Mouse (Mus musculus) embryonic facial prominence, embryonic 15.5 days (tissue): ENCODE measurements around the gene Nckap1. TPM values are rescaled to one million over a fixed set of nuclear protein-coding genes. Genes with fewer than 3 reads are reported as not detected.
"Not testable (repeated sequence)": the region's sequence is repeated elsewhere in the genome, so short reads cannot be mapped to it uniquely, and the experiment has no call there.

ENCODE experiments used
- ATAC-seq: fragments of 200-750 bp; cut with Nextera tagmentation; 2 replicates; pipeline ENCODE4 v1.8.0; 2017; ENCODE audit warnings: low read depth, moderate TSS enrichment; ENCODE audit not compliant: insufficient number of reproducible peaks, low FRiP score, low TSS enrichment
- H3K27ac ChIP-seq: fragments of 300-500 bp; sonication (generic); replicated peaks from 2 replicates; pipeline ENCODE4 v1.5.1; 2015; ENCODE audit warnings: mild to moderate bottlenecking, inconsistent platforms
- H3K27me3 ChIP-seq: fragments of 300-500 bp; sonication (generic); 2 replicates; pipeline ENCODE4 v1.6.1; 2015; ENCODE audit warnings: inconsistent platforms
- H3K36me3 ChIP-seq: fragments of 300-500 bp; sonication (generic); 2 replicates; pipeline ENCODE4 v1.6.1; 2015; ENCODE audit warnings: mild to moderate bottlenecking, inconsistent platforms
- H3K4me1 ChIP-seq: fragments of 300-500 bp; sonication (generic); 2 replicates; pipeline ENCODE4 v1.6.1; 2015; ENCODE audit warnings: inconsistent platforms
- H3K4me2 ChIP-seq: fragments of 300-500 bp; sonication (generic); replicated peaks from 2 replicates; pipeline ENCODE4 v1.6.1; 2015; ENCODE audit warnings: mild to moderate bottlenecking, inconsistent platforms
- H3K4me3 ChIP-seq: fragments of 300-500 bp; sonication (generic); replicated peaks from 2 replicates; pipeline ENCODE4 v1.5.1; 2015; ENCODE audit warnings: mild to moderate bottlenecking, inconsistent platforms
- H3K9ac ChIP-seq: fragments of 300-500 bp; sonication (generic); 2 replicates; pipeline ENCODE4 v1.6.1; 2015; ENCODE audit warnings: inconsistent platforms
- H3K9me3 ChIP-seq: fragments of 300-500 bp; sonication (generic); replicated peaks from 2 replicates; pipeline ENCODE4 v1.6.1; 2016; ENCODE audit warnings: inconsistent platforms
- WGBS: fragments of 180-500 bp; shearing (Covaris S2); methylation state at CpG from one replicate; pipeline ENCODE4 v1.1.7; 2015; 5-methylcytosine and 5-hydroxymethylcytosine counted together
- polyA plus RNA-seq: library from polyadenylated mRNA; unstranded; fragments of >200 nt; fragmentation: Nextera tagmentation; extraction: Ambion mirVana; gene quantifications from 2 replicates; pipeline ENCODE4 v1.2.1, GENCODE M21; 2015

Nckap1 gene
- polyA plus RNA-seq, 1 experiment from 2014 or later, result 68.9 TPM

GRCm38 (mm10) chr2:80559655-80560054 is 21.5 kb downstream of the Nckap1 start:
- Histone ChIP-seq H3K9me3 (no peaks in the 10 kb centered on the region), H3K4me2 (no peak overlapping the region), H3K36me3 (peaks cover 8% of the 10 kb centered on the region; the same call in 1 of the 2 replicates), H3K9ac (no peak overlapping the region), H3K27ac (no peak overlapping the region), H3K4me1 (no peaks in the 10 kb centered on the region), H3K27me3 (no peaks in the 10 kb centered on the region), H3K4me3 (no peak overlapping the region)
- WGBS, result 86% methylated on average over 5 of the region's 5 CpGs
- ATAC-seq, result no peak

DNA sequence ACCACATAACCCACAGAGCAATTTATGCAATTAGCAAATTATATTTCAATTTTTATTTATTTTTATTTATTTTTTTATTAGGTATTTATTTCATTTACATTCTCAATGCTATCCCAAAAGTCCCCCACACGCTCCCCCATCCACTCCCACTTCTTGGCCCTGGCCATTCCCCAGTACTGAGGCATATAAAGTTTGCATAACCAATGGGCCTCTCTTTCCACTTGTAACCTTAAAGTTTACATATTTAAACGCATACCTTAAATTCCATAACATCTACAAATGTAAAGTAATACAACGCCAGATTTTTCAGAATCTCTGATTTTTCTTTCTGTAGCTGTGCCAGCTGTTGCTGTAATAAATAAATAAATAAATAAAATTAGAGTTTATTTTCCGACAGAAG is 26.7 kb downstream of the Nckap1 start:
- peaks cover 37% of the 10 kb centered on the region for H3K36me3 ChIP-seq
- 34% methylated on average over 4 of the region's 4 CpGs for WGBS
- H3K27ac ChIP-seq, result no peak overlapping the region
- no peak overlapping the region for H3K9ac ChIP-seq
- no peaks in the 10 kb centered on the region for H3K4me1 ChIP-seq
- no peaks in the 10 kb centered on the region for H3K9me3 ChIP-seq
- H3K27me3 ChIP-seq, result no peaks in the 10 kb centered on the region
- no peak overlapping the region for H3K4me3 ChIP-seq
- no peak for ATAC-seq
- no peak overlapping the region for H3K4me2 ChIP-seq

DNA sequence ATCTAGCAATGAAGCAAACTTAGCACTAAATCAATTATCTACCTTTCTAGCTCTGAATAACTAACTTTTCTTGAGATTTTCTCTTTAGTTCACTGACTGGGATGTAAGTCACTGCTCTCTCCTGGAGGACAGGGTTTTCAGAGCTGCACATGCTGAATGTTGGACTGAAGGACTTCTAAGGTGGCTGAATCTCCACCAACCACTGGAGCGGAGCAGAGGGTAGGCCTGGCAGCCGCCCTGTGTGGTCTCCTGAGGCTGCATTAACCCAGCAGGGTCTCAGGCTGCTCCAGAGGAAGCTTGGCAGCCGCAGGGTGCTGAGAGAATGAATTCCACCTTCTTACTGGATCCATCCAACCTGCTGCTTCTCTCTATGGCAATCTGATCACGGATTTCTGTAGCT is 31.5 kb downstream of the Nckap1 start:
- H3K27ac ChIP-seq, result no peak overlapping the region
- peaks cover 65% of the 10 kb centered on the region for H3K36me3 ChIP-seq
- no peak for ATAC-seq

DNA sequence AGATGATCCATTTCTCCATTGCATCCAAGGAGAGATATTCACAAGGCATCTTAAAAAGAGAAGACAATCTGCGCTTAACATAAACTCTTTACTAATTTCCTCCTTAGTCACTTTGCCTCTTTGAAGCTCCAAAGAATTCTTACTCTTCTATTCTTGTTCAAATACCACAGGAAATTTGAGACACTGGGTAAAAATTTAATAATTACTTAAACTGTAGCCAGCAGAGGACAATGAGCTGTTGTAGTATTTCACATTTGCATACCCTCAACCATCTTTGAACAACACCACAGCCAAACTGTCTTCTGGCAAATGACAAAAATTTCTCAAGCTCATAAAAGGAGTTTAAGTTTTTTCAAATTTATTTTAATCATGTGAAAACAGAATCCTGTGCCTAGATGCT is 33.3 kb downstream of the Nckap1 start:
- H3K4me3 ChIP-seq, result no peak overlapping the region
- no peak overlapping the region for H3K27ac ChIP-seq
- H3K4me1 ChIP-seq, result no peaks in the 10 kb centered on the region
- peaks cover 76% of the 10 kb centered on the region for H3K36me3 ChIP-seq
- 87% methylated on average over 1 of the region's 1 CpGs for WGBS
- H3K27me3 ChIP-seq, result no peaks in the 10 kb centered on the region
- H3K9me3 ChIP-seq, result no peaks in the 10 kb centered on the region
- H3K4me2 ChIP-seq, result no peak overlapping the region
- no peak for ATAC-seq
- no peak overlapping the region for H3K9ac ChIP-seq

More for the DNA sequence above, 31.5 kb downstream of the Nckap1 start:
- Histone ChIP-seq H3K9me3 (no peaks in the 10 kb centered on the region), H3K9ac (no peak overlapping the region), H3K27me3 (no peaks in the 10 kb centered on the region), H3K4me2 (no peak overlapping the region), H3K4me1 (no peaks in the 10 kb centered on the region), H3K4me3 (no peak overlapping the region)
- 89% methylated on average over 4 of the region's 4 CpGs for WGBS

DNA sequence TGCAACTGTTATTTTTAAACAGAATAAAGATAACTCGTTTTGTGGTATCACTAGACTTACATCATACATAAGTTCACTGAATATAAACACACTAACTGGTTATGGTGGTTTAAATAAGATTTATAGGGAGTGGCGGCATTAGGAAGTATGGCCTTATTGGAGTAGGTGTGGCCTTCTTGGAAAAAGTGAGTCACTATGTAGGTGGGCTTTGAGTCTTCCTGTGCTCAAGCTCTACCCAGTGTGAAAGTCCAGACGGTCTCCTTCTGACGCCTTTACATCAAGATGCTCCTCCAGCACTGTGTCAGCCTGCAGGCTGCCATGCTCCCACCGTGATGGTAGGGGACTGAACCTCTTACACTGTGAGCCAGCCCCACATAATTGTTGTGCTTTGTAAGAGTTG is 38.4 kb downstream of the Nckap1 start:
- H3K9ac ChIP-seq, result no peak overlapping the region
- no peak overlapping the region for H3K27ac ChIP-seq
- WGBS, result 86% methylated on average over 5 of the region's 5 CpGs
- H3K4me2 ChIP-seq, result no peak overlapping the region
- H3K4me1 ChIP-seq, result no peaks in the 10 kb centered on the region
- ATAC-seq, result no peak
- peaks cover 58% of the 10 kb centered on the region for H3K36me3 ChIP-seq
- H3K27me3 ChIP-seq, result no peaks in the 10 kb centered on the region
- no peak overlapping the region for H3K4me3 ChIP-seq
- H3K9me3 ChIP-seq, result no peaks in the 10 kb centered on the region

GRCm38 (mm10) chr2:80537156-80537555 is 44.0 kb downstream of the Nckap1 start:
- Histone ChIP-seq H3K36me3 (peaks cover 40% of the 10 kb centered on the region), H3K4me1 (no peaks in the 10 kb centered on the region)
- WGBS, result 60% methylated on average over 3 of the region's 3 CpGs

GRCm38 (mm10) chr2:80536608-80537007 is 44.6 kb downstream of the Nckap1 start:
- 85% methylated on average over 2 of the region's 2 CpGs for WGBS
- Histone ChIP-seq H3K27ac (no peak overlapping the region), H3K4me3 (no peak overlapping the region), H3K4me1 (no peaks in the 10 kb centered on the region), H3K27me3 (no peaks in the 10 kb centered on the region), H3K4me2 (no peak overlapping the region), H3K9me3 (no peaks in the 10 kb centered on the region), H3K36me3 (peaks cover 45% of the 10 kb centered on the region), H3K9ac (no peak overlapping the region)
- no peak for ATAC-seq

More at GRCm38 (mm10) chr2:80537156-80537555, 44.0 kb downstream of the Nckap1 start:
- H3K4me3 ChIP-seq, result no peak overlapping the region
- no peak overlapping the region for H3K4me2 ChIP-seq
- no peak for ATAC-seq
- H3K27ac ChIP-seq, result no peak overlapping the region
- no peaks in the 10 kb centered on the region for H3K9me3 ChIP-seq
- no peaks in the 10 kb centered on the region for H3K27me3 ChIP-seq
- H3K9ac ChIP-seq, result no peak overlapping the region

- H3K27ac ChIP-seq, result no peak overlapping the region
- H3K4me2 ChIP-seq, result no peak overlapping the region
- H3K9me3 ChIP-seq, result no peaks in the 10 kb centered on the region
- WGBS, result 91% methylated on average over 9 of the region's 9 CpGs
- no peak for ATAC-seq
- no peak overlapping the region for H3K4me3 ChIP-seq
- H3K9ac ChIP-seq, result no peak overlapping the region
- H3K27me3 ChIP-seq, result no peaks in the 10 kb centered on the region
- H3K4me1 ChIP-seq, result no peaks in the 10 kb centered on the region
- peaks cover 66% of the 10 kb centered on the region for H3K36me3 ChIP-seq
Observed at GRCm38 (mm10) chr2:80524275-80524674, 56.9 kb downstream of the Nckap1 start.

GRCm38 (mm10) chr2:80506051-80506802 is 75.0 kb downstream of the Nckap1 start:
- H3K4me2 ChIP-seq, result no peak overlapping the region
- 74% methylated on average over 7 of the region's 7 CpGs for WGBS
- no peaks in the 10 kb centered on the region for H3K4me1 ChIP-seq
- no peak for ATAC-seq
- no peak overlapping the region for H3K27ac ChIP-seq
- H3K36me3 ChIP-seq, result peaks cover 50% of the 10 kb centered on the region
- no peaks in the 10 kb centered on the region for H3K9me3 ChIP-seq
- no peak overlapping the region for H3K9ac ChIP-seq
- no peaks in the 10 kb centered on the region for H3K27me3 ChIP-seq
- no peak overlapping the region for H3K4me3 ChIP-seq

- Histone ChIP-seq H3K27ac (no peak overlapping the region), H3K27me3 (no peaks in the 10 kb centered on the region), H3K36me3 (peaks cover 41% of the 10 kb centered on the region), H3K4me3 (no peak overlapping the region), H3K9me3 (no peaks in the 10 kb centered on the region), H3K4me2 (no peak overlapping the region), H3K4me1 (no peaks in the 10 kb centered on the region), H3K9ac (no peak overlapping the region)
- ATAC-seq, result no peak
- WGBS, result 89% methylated on average over 4 of the region's 4 CpGs
Observed at GRCm38 (mm10) chr2:80502132-80502531, 79.0 kb downstream of the Nckap1 start.

DNA sequence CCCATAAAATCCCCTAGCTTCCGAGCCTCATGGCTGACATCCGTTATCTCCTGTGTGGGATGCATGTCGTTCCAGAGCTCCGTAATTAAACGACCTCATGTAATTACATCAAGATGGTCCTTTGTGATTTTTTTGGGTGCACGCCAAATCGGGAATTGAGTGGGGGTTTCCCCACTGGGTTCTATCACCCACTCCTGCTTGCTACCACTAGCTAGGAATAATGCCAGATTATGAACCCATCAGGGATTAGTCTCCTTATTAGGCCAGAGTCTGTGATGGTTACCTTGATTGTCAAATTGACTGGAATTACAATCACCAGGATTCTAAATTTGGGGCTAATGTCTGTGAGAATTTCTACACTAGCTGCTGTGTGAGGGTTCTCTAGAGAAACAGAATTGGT is 85.9 kb downstream of the Nckap1 start:
- not testable (repeated sequence) for H3K27ac ChIP-seq, ATAC-seq, H3K4me2 ChIP-seq, H3K9ac ChIP-seq, H3K36me3 ChIP-seq, H3K27me3 ChIP-seq, H3K4me1 ChIP-seq, H3K4me3 ChIP-seq, H3K9me3 ChIP-seq
- WGBS, result 43% methylated on average over 7 of the region's 7 CpGs

- Histone ChIP-seq H3K4me2 (no peak overlapping the region), H3K27me3 (no peaks in the 10 kb centered on the region), H3K9ac (no peak overlapping the region), H3K27ac (no peak overlapping the region), H3K4me3 (no peak overlapping the region), H3K4me1 (no peaks in the 10 kb centered on the region), H3K9me3 (no peaks in the 10 kb centered on the region), H3K36me3 (no peaks in the 10 kb centered on the region)
- ATAC-seq, result no peak
- WGBS, result 36% methylated on average over 5 of the region's 5 CpGs
Observed at GRCm38 (mm10) chr2:80486851-80487250, 94.3 kb downstream of the Nckap1 start.
